Mouse (Mus musculus): ENCODE results near the gene Slc25a10. TPM values are rescaled to one million over a fixed set of nuclear protein-coding genes. Genes with fewer than 3 reads are reported as not detected.

The Slc25a10 gene
- polyA plus RNA-seq, 1 experiment from 2014 or later = 24.8 TPM

DNA sequence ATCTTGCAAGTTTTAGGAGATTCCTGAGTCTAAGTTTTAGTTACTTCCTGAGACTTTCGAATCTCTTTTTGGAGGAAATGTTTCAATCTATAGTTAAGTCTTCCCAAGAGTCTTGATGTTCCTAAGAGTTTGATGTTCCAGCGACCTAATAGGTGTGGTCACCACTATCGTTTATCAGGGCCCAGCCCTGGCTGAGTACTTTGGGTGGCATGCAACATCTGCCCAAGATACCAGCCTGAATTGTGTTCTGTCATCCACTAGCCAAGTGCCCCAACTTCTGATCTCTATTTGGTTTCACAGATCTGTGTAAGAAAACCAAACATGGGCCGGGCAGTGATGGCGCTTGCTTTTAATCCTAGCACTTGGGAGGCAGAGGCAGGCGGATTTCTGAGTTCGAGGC, 36.2 kb upstream of the Slc25a10 start:
- no peak overlapping the region for H3K27ac ChIP-seq (ENCODE audit: low read length)
- H3K36me3 ChIP-seq (ENCODE audit: control insufficient read depth, insufficient read depth, low read length) = no peaks in the 10 kb centered on the region
- H3K9ac ChIP-seq (ENCODE audit: low read depth, low read length) = no peak overlapping the region
- no peaks in the 10 kb centered on the region for H3K9me3 ChIP-seq (replicated peaks; ENCODE audit: control insufficient read depth, low read length, poor library complexity, severe bottlenecking)
- 93% methylated on average over 7 of the region's 7 CpGs for WGBS
- H3K4me1 ChIP-seq (ENCODE audit: control insufficient read depth, insufficient read depth, low read length) = peaks cover 20% of the 10 kb centered on the region
- no peak for ATAC-seq
- no peak overlapping the region for H3K4me2 ChIP-seq (ENCODE audit: low read length)
- no peaks in the 10 kb centered on the region for H3K27me3 ChIP-seq (ENCODE audit: control insufficient read depth, insufficient read depth, low read depth, low read length)
- H3K4me3 ChIP-seq (ENCODE audit: low read depth, low read length) = no peak overlapping the region

DNA sequence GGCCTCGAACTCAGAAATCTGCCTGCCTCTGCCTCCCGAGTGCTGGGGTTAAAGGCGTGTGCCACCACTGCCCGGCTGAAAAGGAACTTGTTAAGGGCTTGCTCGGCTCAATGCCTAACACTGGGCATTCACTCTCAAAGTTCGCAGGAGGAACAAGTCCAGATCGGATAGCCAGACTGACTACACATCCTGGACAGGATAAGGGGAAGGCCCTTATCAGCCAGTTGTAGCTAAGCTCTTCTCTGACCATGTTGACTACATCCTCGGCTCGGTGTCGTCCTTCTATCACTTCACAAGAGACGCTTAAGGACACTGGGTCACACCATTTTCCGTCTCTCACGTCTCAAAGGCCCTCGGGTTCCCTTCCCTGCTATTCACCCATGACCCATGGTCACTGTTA, 34.3 kb upstream of the Slc25a10 start:
- WGBS = 33% methylated on average over 14 of the region's 14 CpGs
- peak overlapping the region; percentile 91 for H3K4me3 ChIP-seq (ENCODE audit: low read depth, low read length)
- ATAC-seq = peak; percentile 14; the same call in 1 of the 2 replicates

DNA sequence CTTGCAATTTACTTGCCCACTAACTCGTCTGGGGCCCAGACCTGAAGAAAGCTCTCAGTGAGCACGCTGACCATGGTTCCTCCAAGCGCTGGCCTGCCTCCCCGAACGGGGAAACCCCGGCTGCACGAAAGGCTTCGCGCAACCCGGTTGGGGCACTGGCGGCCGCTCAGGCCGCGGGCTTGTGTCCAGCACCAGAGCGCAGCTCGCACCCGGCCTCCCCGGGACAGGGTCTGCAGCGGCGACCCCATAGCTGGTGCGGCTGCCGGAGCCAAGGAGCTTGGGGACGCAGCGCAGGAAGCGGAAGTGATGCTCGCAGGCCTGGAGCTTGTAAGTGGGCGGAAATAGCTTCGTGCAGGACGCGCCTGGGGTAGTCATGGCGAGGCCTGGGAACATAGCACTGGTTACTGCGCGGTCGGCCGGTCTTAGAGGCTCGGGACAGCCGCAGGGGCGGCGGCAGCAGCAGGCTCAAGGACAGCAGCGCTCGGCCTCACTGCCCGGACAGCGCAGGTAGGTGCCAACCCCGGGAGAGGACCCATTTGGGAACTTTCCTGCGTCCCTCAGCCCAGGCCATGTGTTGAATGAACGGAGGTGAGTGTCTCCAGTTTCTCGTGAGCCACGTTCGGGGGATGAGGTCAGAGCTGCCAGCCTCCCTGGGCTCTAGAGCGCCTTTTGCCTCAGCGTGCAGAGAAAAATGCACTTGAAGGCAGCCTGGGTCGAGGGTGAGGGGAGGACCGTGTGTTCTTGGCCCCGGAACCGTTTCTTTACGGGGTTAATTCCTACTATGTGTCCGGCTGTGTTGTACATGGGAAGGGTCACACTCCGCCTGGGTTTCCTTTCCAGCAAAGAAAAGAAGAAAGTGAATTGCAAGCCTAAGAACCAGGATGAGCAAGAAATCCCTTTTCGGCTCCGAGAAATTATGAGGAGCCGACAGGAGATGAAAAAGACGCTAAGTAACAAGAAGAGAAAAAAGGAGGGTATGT, 33.6 kb upstream of the Slc25a10 start, which contains the start of the genes Oxld1 and Ccdc137:
Gene Oxld1 (minus strand): TSS at position 297 of the 980 bp plus-strand sequence.
Gene Ccdc137 (plus strand): TSS at position 344 of the 980 bp plus-strand sequence.
- no peaks in the 10 kb centered on the region for H3K9me3 ChIP-seq (replicated peaks; ENCODE audit: control insufficient read depth, low read length, poor library complexity, severe bottlenecking)
- no peaks in the 10 kb centered on the region for H3K27me3 ChIP-seq (ENCODE audit: control insufficient read depth, insufficient read depth, low read depth, low read length)
- peak within 1 kb of the TSS; percentile 99 for H3K9ac ChIP-seq (ENCODE audit: low read depth, low read length)
- H3K36me3 ChIP-seq (ENCODE audit: control insufficient read depth, insufficient read depth, low read length) = peaks cover 14% of the 10 kb centered on the region
- peak within 1 kb of the TSS; percentile 94 for H3K4me2 ChIP-seq (ENCODE audit: low read length)
- H3K4me3 ChIP-seq (ENCODE audit: low read depth, low read length) = peak within 1 kb of the TSS; percentile 91
- H3K27ac ChIP-seq (ENCODE audit: low read length) = peak within 1 kb of the TSS; percentile 88
- H3K4me1 ChIP-seq (ENCODE audit: control insufficient read depth, insufficient read depth, low read length) = peaks cover 20% of the 10 kb centered on the region
- WGBS = 5% methylated on average over 62 of the region's 62 CpGs
- ATAC-seq = peak; percentile 92

More for the DNA sequence above, 34.3 kb upstream of the Slc25a10 start:
- peak overlapping the region; percentile 88 for H3K27ac ChIP-seq (ENCODE audit: low read length)
- H3K4me1 ChIP-seq (ENCODE audit: control insufficient read depth, insufficient read depth, low read length) = peaks cover 20% of the 10 kb centered on the region
- peak overlapping the region; percentile 94 for H3K4me2 ChIP-seq (ENCODE audit: low read length)
- H3K27me3 ChIP-seq (ENCODE audit: control insufficient read depth, insufficient read depth, low read depth, low read length) = no peaks in the 10 kb centered on the region
- H3K9me3 ChIP-seq (replicated peaks; ENCODE audit: control insufficient read depth, low read length, poor library complexity, severe bottlenecking) = no peaks in the 10 kb centered on the region
- H3K9ac ChIP-seq (ENCODE audit: low read depth, low read length) = peak overlapping the region; percentile 99
- H3K36me3 ChIP-seq (ENCODE audit: control insufficient read depth, insufficient read depth, low read length) = peaks cover 12% of the 10 kb centered on the region

DNA sequence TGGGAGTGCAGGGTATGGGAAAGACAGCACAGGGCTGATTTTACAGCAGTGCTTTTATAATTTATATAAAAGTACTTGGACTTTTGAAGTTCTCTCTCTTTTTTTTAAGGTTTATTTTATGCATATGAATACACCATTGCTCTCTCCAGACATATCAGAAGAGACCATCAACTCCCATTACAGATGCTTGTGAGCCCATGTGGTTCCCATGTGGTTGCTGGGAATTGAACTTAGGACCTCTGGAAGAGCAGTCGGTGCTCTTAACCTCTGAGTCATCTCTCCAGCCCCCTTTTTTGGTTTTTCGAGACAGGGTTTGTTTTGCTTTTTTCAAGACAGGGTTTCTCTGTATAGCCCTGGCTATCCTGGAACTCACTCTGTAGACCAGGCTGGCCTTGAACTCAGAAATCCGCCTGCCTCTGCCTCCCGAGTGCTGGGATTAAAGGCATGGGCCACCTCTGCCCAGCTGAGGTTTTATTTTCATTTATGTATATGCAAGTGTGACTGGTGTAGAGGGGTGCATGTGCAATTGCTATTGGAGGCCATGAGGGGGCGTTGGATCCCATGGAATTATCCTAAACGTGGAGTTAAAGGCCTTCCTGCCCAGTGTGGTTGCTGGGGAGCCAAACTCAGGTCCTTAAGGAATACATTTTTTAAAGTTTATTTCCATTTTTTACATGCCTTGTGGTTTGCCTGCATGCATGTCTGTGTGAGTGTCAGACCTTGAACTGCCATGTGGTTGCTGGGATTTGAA, 32.6 kb upstream of the Slc25a10 start:
- Histone ChIP-seq H3K27me3 (ENCODE audit: control insufficient read depth, insufficient read depth, low read depth, low read length) (no peaks in the 10 kb centered on the region), H3K27ac (ENCODE audit: low read length) (no peak overlapping the region), H3K9me3 (replicated peaks; ENCODE audit: control insufficient read depth, low read length, poor library complexity, severe bottlenecking) (no peaks in the 10 kb centered on the region), H3K4me1 (ENCODE audit: control insufficient read depth, insufficient read depth, low read length) (peaks cover 20% of the 10 kb centered on the region), H3K4me2 (ENCODE audit: low read length) (peak overlapping the region; percentile 94), H3K9ac (ENCODE audit: low read depth, low read length) (peak overlapping the region; percentile 99), H3K4me3 (ENCODE audit: low read depth, low read length) (peak overlapping the region; percentile 91), H3K36me3 (ENCODE audit: control insufficient read depth, insufficient read depth, low read length) (peaks cover 14% of the 10 kb centered on the region)
- no peak for ATAC-seq
- 65% methylated on average over 6 of the region's 6 CpGs for WGBS

DNA sequence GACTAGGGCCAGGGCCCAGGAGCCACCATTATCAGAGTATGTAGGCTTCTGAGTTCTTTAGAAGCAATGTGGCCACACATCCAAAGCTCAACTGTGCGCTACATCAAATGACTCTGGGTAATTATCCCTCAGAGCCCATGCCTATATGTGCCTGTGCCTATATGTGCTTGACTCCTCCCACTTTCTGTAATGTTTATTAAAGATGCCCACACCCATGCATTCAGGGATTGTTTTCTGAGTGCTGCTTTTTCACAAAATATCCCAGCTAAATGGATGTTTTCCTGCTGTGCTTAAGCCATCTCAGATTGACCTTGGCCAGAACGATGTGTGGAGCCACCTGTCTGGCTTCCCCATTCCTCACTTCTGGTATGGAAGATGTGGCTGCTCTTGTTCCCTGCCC, 28.1 kb upstream of the Slc25a10 start:
- Histone ChIP-seq H3K4me2 (ENCODE audit: low read length) (no peak overlapping the region), H3K27ac (ENCODE audit: low read length) (no peak overlapping the region), H3K4me3 (ENCODE audit: low read depth, low read length) (no peak overlapping the region), H3K4me1 (ENCODE audit: control insufficient read depth, insufficient read depth, low read length) (peaks cover 27% of the 10 kb centered on the region), H3K9me3 (replicated peaks; ENCODE audit: control insufficient read depth, low read length, poor library complexity, severe bottlenecking) (no peaks in the 10 kb centered on the region), H3K9ac (ENCODE audit: low read depth, low read length) (no peak overlapping the region), H3K36me3 (ENCODE audit: control insufficient read depth, insufficient read depth, low read length) (peaks cover 14% of the 10 kb centered on the region), H3K27me3 (ENCODE audit: control insufficient read depth, insufficient read depth, low read depth, low read length) (no peaks in the 10 kb centered on the region)
- 98% methylated on average over 2 of the region's 2 CpGs for WGBS
- no peak for ATAC-seq

DNA sequence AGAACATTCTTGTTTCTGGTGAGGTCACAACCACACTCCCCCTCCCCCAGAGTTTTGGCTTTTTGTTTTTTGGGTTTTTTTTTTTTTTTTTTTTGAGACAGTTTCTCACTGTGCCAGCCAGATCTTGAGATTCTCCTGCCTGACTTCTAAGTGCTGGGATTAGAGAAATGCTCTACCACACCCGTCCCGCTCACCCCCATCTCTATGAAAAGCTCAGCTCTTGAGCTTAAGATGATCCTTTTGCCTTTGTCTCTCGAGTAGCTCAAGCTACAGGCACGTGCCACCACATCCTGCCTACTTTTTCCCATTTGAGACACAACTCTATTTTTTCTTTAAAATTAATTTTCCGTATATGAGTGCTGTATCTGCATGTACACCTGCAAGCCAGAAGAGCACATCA, 27.3 kb upstream of the Slc25a10 start:
- Histone ChIP-seq H3K9me3 (replicated peaks; ENCODE audit: control insufficient read depth, low read length, poor library complexity, severe bottlenecking) (no peaks in the 10 kb centered on the region), H3K27ac (ENCODE audit: low read length) (no peak overlapping the region), H3K4me1 (ENCODE audit: control insufficient read depth, insufficient read depth, low read length) (peaks cover 22% of the 10 kb centered on the region), H3K4me3 (ENCODE audit: low read depth, low read length) (no peak overlapping the region), H3K4me2 (ENCODE audit: low read length) (no peak overlapping the region), H3K36me3 (ENCODE audit: control insufficient read depth, insufficient read depth, low read length) (peaks cover 14% of the 10 kb centered on the region), H3K27me3 (ENCODE audit: control insufficient read depth, insufficient read depth, low read depth, low read length) (no peaks in the 10 kb centered on the region), H3K9ac (ENCODE audit: low read depth, low read length) (no peak overlapping the region)
- WGBS = 89% methylated on average over 5 of the region's 5 CpGs
- no peak for ATAC-seq

DNA sequence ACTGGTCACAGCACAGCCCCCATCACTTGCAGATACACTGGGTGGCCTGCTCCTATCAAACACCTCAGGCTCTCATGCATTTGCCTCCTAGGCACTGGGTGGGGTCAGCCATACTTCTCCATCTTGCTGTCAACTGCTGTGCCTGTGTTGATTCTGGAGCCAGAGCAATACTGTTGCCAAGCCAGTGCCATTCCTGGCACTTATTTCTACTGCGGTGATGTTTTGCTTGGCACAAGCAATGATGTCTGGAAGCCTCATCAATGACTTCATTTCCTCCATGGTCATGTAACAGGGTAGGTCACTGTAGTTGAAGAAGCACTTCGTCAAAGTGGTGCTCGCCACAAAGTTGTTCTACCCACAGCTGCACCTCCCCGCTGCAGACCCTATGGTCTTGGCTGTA, 26.1 kb upstream of the Slc25a10 start:
- Histone ChIP-seq H3K9ac (ENCODE audit: low read depth, low read length) (no peak overlapping the region), H3K27ac (ENCODE audit: low read length) (no peak overlapping the region), H3K4me1 (ENCODE audit: control insufficient read depth, insufficient read depth, low read length) (peaks cover 20% of the 10 kb centered on the region), H3K4me3 (ENCODE audit: low read depth, low read length) (no peak overlapping the region), H3K4me2 (ENCODE audit: low read length) (no peak overlapping the region), H3K27me3 (ENCODE audit: control insufficient read depth, insufficient read depth, low read depth, low read length) (no peaks in the 10 kb centered on the region), H3K9me3 (replicated peaks; ENCODE audit: control insufficient read depth, low read length, poor library complexity, severe bottlenecking) (no peaks in the 10 kb centered on the region), H3K36me3 (ENCODE audit: control insufficient read depth, insufficient read depth, low read length) (peaks cover 23% of the 10 kb centered on the region)
- no peak for ATAC-seq
- WGBS = 96% methylated on average over 4 of the region's 4 CpGs

DNA sequence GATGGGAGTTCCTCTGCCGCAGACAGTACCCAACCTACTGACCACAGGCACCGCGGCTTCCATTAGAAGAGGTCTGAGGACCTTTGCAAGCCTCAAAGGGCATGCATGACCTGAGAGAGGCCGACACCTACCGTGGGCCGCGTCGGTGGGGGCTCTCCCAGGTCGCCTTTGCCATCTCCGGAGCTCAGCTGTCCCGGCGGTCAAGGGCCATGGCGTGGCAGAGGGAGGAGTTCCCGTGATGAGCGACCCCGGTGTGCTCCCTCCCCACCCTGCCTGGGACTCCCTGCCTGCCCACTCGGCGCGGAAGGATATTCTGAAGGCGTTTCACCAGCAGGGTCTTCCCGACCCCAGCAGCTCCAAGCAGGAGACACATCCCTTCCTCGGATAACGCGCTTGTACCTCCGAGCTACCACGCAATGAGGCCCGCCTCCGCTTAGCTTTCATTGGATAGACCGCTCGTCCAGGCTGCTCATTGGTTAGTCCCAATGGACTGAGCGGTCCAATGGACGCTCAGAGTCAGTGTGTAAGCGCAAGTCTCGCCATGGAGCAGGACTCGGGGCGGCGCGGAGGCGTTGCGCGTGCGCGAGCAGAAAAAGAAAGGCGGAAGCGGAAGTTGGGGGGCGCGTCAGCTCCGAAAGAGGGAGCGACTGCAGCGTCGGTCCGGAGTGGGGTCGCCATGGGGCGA, 24.4 kb upstream of the Slc25a10 start, which contains the start of gene Arl16:
Gene Arl16 (minus strand): TSS at position 557 of the 685 bp plus-strand sequence.
- Histone ChIP-seq H3K27me3 (ENCODE audit: control insufficient read depth, insufficient read depth, low read depth, low read length) (no peaks in the 10 kb centered on the region), H3K4me1 (ENCODE audit: control insufficient read depth, insufficient read depth, low read length) (peaks cover 20% of the 10 kb centered on the region), H3K9me3 (replicated peaks; ENCODE audit: control insufficient read depth, low read length, poor library complexity, severe bottlenecking) (no peaks in the 10 kb centered on the region), H3K9ac (ENCODE audit: low read depth, low read length) (peak within 1 kb of the TSS; percentile 95), H3K4me3 (ENCODE audit: low read depth, low read length) (peak within 1 kb of the TSS; percentile 94), H3K4me2 (ENCODE audit: low read length) (peak within 1 kb of the TSS; percentile 95), H3K36me3 (ENCODE audit: control insufficient read depth, insufficient read depth, low read length) (peaks cover 26% of the 10 kb centered on the region), H3K27ac (ENCODE audit: low read length) (peak within 1 kb of the TSS; percentile 88)
- peak; percentile 100 for ATAC-seq
- under 1% methylated on average over 52 of the region's 54 CpGs for WGBS

All from midbrain, embryonic 16.5 days (tissue).